Mouse (Mus musculus) neural tube, embryonic 13.5 days (tissue): ENCODE data around the gene Mrps16. TPM values are rescaled to one million over a fixed set of nuclear protein-coding genes. Genes with fewer than 3 reads are reported as not detected.

Source experiments
- ATAC-seq: fragments of 200-750 bp; cut with Nextera tagmentation; 2 replicates; pipeline ENCODE4 v1.8.0; 2017; ENCODE audit warnings: low read depth, mild to moderate bottlenecking, moderate TSS enrichment, moderate library complexity
- H3K27ac ChIP-seq: fragments of 300-500 bp; sonication (generic); replicated peaks from 2 replicates; pipeline ENCODE4 v1.5.1; 2015; ENCODE audit warnings: moderate library complexity, mild to moderate bottlenecking, inconsistent platforms
- H3K27me3 ChIP-seq: fragments of 300-500 bp; sonication (generic); 2 replicates; pipeline ENCODE4 v1.6.1; 2015; ENCODE audit warnings: mild to moderate bottlenecking, inconsistent platforms
- H3K36me3 ChIP-seq: fragments of 300-500 bp; sonication (generic); 2 replicates; pipeline ENCODE4 v1.6.1; 2015; ENCODE audit warnings: mild to moderate bottlenecking, inconsistent platforms
- H3K4me1 ChIP-seq: fragments of 300-500 bp; sonication (generic); replicated peaks from 2 replicates; pipeline ENCODE4 v1.6.1; 2015; ENCODE audit warnings: inconsistent platforms
- H3K4me2 ChIP-seq: fragments of 300-500 bp; sonication (generic); 2 replicates; pipeline ENCODE4 v1.6.1; 2015; ENCODE audit warnings: inconsistent platforms, mild to moderate bottlenecking, moderate library complexity
- H3K4me3 ChIP-seq: fragments of 300-500 bp; sonication (generic); 2 replicates; pipeline ENCODE4 v1.5.1; 2015; ENCODE audit warnings: mild to moderate bottlenecking, inconsistent platforms
- H3K9ac ChIP-seq: fragments of 300-500 bp; sonication (generic); 2 replicates; pipeline ENCODE4 v1.6.1; 2015; ENCODE audit warnings: moderate library complexity, mild to moderate bottlenecking, inconsistent platforms
- H3K9me3 ChIP-seq: fragments of 300-500 bp; sonication (generic); 2 replicates; pipeline ENCODE4 v1.6.1; 2016; ENCODE audit warnings: inconsistent platforms
- WGBS: fragments of 180-500 bp; shearing (Covaris S2); methylation state at CpG from one replicate; pipeline ENCODE4 v1.1.7; 2015; 5-methylcytosine and 5-hydroxymethylcytosine counted together
- polyA plus RNA-seq: library from polyadenylated mRNA; unstranded; fragments of >200 nt; fragmentation: Nextera tagmentation; extraction: Ambion mirVana; gene quantifications from 2 replicates; pipeline ENCODE4 v1.2.1, GENCODE M21; 2015

Gene Mrps16
- polyA plus RNA-seq, 1 experiment from 2014 or later: 67.1 TPM

DNA sequence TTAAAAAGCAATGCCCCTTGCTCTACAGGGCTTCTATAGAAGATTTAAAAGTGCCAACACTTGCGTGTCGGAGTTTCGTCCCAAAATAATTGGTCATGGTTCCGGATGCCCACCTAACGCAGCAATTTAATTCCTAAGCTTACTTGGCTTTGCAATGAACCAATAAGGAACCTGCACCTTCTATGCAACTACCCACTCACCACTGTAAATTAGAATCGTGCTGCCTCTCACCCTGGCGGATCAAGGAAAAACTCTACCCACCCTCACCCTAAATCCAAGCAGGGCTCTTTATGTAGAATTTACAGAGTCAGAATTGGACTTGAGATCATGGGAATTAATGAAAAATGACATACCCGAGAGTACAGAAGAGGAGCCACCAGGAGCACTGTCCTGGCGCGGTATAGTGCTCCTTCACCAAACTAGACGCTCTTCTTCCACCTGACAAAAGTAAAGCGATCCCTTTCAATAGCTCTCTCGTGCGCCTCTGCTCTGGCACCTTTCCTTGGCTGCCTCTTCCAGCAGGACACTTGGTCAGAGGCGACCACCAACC, 45.9 kb downstream of the Mrps16 start:
- Histone ChIP-seq H3K9ac (peak overlapping the region; percentile 87), H3K36me3 (peaks cover 36% of the 10 kb centered on the region), H3K4me3 (peak overlapping the region; percentile 74), H3K27ac (peak overlapping the region; percentile 94), H3K27me3 (no peaks in the 10 kb centered on the region), H3K4me1 (peaks cover 30% of the 10 kb centered on the region), H3K9me3 (no peaks in the 10 kb centered on the region), H3K4me2 (peak overlapping the region; percentile 82)
- peak; percentile 83 for ATAC-seq
- 4% methylated on average over 15 of the region's 15 CpGs for WGBS

- H3K36me3 ChIP-seq: peaks cover 38% of the 10 kb centered on the region
- WGBS: 91% methylated on average over 9 of the region's 9 CpGs
- no peak overlapping the region for H3K27ac ChIP-seq
- no peak for ATAC-seq
- no peak overlapping the region for H3K4me2 ChIP-seq
- H3K4me1 ChIP-seq: peaks cover 30% of the 10 kb centered on the region
- H3K9ac ChIP-seq: no peak overlapping the region
- H3K9me3 ChIP-seq: no peaks in the 10 kb centered on the region
- no peak overlapping the region for H3K4me3 ChIP-seq
- no peaks in the 10 kb centered on the region for H3K27me3 ChIP-seq
Measured at GRCm38 (mm10) chr14:20345885-20346284, 47.5 kb downstream of the Mrps16 start.

- Histone ChIP-seq H3K27me3 (no peaks in the 10 kb centered on the region), H3K9me3 (no peaks in the 10 kb centered on the region), H3K36me3 (peaks cover 65% of the 10 kb centered on the region), H3K4me3 (no peak overlapping the region), H3K4me2 (no peak overlapping the region), H3K4me1 (0 out of 2 replicates have a peak, but pooled peaks cover 5% of the 10 kb centered on the region), H3K27ac (no peak overlapping the region), H3K9ac (no peak overlapping the region)
- no peak for ATAC-seq
- 82% methylated on average over 7 of the region's 7 CpGs for WGBS
Measured at GRCm38 (mm10) chr14:20340866-20341265, 52.6 kb downstream of the Mrps16 start.

DNA sequence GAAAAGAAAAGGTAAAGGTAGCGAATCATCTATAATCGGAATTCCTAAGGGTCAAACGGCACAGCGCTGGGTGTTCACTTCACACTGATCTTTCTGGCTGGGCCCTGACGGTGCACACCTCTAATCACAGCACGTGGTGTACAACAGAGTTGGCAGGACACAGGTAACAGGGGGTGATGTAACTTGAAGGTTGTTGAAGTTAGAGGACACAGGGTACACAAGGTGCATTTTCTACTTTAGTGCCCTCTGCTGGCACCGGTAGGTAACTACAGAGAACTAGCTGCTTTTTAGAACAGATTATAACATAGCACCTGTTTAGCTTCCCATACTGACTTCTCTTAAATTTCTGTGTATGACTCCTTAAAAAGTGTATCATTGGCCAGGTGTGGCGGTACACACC, 53.3 kb downstream of the Mrps16 start:
- ATAC-seq: no peak
- no peak overlapping the region for H3K27ac ChIP-seq
- WGBS: 84% methylated on average over 8 of the region's 8 CpGs
- H3K27me3 ChIP-seq: no peaks in the 10 kb centered on the region
- no peaks in the 10 kb centered on the region for H3K9me3 ChIP-seq
- peaks cover 65% of the 10 kb centered on the region for H3K36me3 ChIP-seq
- H3K9ac ChIP-seq: no peak overlapping the region
- no peak overlapping the region for H3K4me3 ChIP-seq
- no peaks in the 10 kb centered on the region for H3K4me1 ChIP-seq
- no peak overlapping the region for H3K4me2 ChIP-seq

GRCm38 (mm10) chr14:20339415-20339814, 54.0 kb downstream of the Mrps16 start:
- WGBS: 95% methylated on average over 5 of the region's 5 CpGs
- Histone ChIP-seq H3K4me3 (no peak overlapping the region), H3K4me2 (no peak overlapping the region), H3K27ac (no peak overlapping the region), H3K36me3 (peaks cover 64% of the 10 kb centered on the region), H3K27me3 (no peaks in the 10 kb centered on the region), H3K9me3 (no peaks in the 10 kb centered on the region), H3K4me1 (no peaks in the 10 kb centered on the region), H3K9ac (no peak overlapping the region)
- ATAC-seq: no peak

Other genes with a start within 250 kb of the Mrps16 start
- 3.4 and 3.9 TPM in 2 replicates for gene Kcnk5, start 211.8 kb downstream of the Mrps16 start, polyA plus RNA-seq
- 0.22 TPM in 1 of 2 replicates, not detected in the other for gene Kcnk16, start 124.4 kb downstream of the Mrps16 start, polyA plus RNA-seq
- 10.5 and 13.0 TPM in 2 replicates for gene Nudt13, start 98.9 kb downstream of the Mrps16 start, polyA plus RNA-seq
- gene Ecd, start 45.5 kb downstream of the Mrps16 start, polyA plus RNA-seq: 53.7 and 59.7 TPM in 2 replicates
- 45.4 and 48.2 TPM in 2 replicates for gene Fam149b, start 45.5 kb downstream of the Mrps16 start, polyA plus RNA-seq
- 109 and 122 TPM in 2 replicates for gene Dnajc9, start 4.7 kb downstream of the Mrps16 start, polyA plus RNA-seq
- gene Cfap70, start 58.6 kb upstream of the Mrps16 start, polyA plus RNA-seq: 0.81 and 1.2 TPM in 2 replicates
- 16.8 and 17.1 TPM in 2 replicates for gene Anxa7, start 86.5 kb upstream of the Mrps16 start, polyA plus RNA-seq
- 0.74 and 0.75 TPM in 2 replicates for gene Mss51, start 103.3 kb upstream of the Mrps16 start, polyA plus RNA-seq
- 77.6 and 81.1 TPM in 2 replicates for gene Ppp3cb, start 152.9 kb upstream of the Mrps16 start, polyA plus RNA-seq
- gene Usp54, start 247.4 kb upstream of the Mrps16 start, polyA plus RNA-seq: 9.3 and 10.3 TPM in 2 replicates